Mouse (Mus musculus) heart, embryonic 16.5 days (tissue): Measurements from ENCODE around the gene Nav1. TPM values are rescaled to one million over a fixed set of nuclear protein-coding genes. Genes with fewer than 3 reads are reported as not detected.

Experiments
- ATAC-seq: fragments of 200-750 bp; cut with Nextera tagmentation; replicated peaks from 2 replicates; pipeline ENCODE4 v1.8.0; 2017; ENCODE audit warnings: moderate number of reproducible peaks; ENCODE audit not compliant: insufficient read depth, low FRiP score; ENCODE audit errors: extremely low read depth
- H3K27ac ChIP-seq: fragments of 300-500 bp; sonication (generic); 2 replicates; pipeline ENCODE4 v1.5.1; 2014; ENCODE audit warnings: mild to moderate bottlenecking, low read length, control low read depth, moderate library complexity
- H3K27me3 ChIP-seq: fragments of 300-500 bp; sonication (generic); 2 replicates; pipeline ENCODE4 v1.6.1; 2014; ENCODE audit warnings: low read length, mixed read lengths; ENCODE audit not compliant: control insufficient read depth, insufficient read depth
- H3K36me3 ChIP-seq: fragments of 300-500 bp; sonication (generic); 2 replicates; pipeline ENCODE4 v1.6.1; 2014; ENCODE audit not compliant: control insufficient read depth, insufficient read depth
- H3K4me1 ChIP-seq: fragments of 300-500 bp; sonication (generic); 2 replicates; pipeline ENCODE4 v1.6.1; 2014; ENCODE audit warnings: low read length, mixed read lengths; ENCODE audit not compliant: control insufficient read depth, insufficient read depth
- H3K4me2 ChIP-seq: fragments of 300-500 bp; sonication (generic); 2 replicates; pipeline ENCODE4 v1.6.1; 2014; ENCODE audit warnings: low read depth, mild to moderate bottlenecking, control low read depth, low read length
- H3K4me3 ChIP-seq: fragments of 300-500 bp; sonication (generic); 2 replicates; pipeline ENCODE4 v1.5.1; 2014; ENCODE audit warnings: mild to moderate bottlenecking, control low read depth, low read length
- H3K9ac ChIP-seq: fragments of 300-500 bp; sonication (generic); 2 replicates; pipeline ENCODE4 v1.6.1; 2014; ENCODE audit warnings: low read length, control low read depth
- H3K9me3 ChIP-seq: fragments of 300-500 bp; sonication (generic); replicated peaks from 2 replicates; pipeline ENCODE4 v1.6.1; 2016; ENCODE audit warnings: low read length; ENCODE audit not compliant: control insufficient read depth
- WGBS: fragments of 180-500 bp; shearing (Covaris S2); extraction: QIAGEN DNeasy Blood & Tissue Kit; methylation state at CpG from one replicate; pipeline ENCODE4 v1.1.7; 2014; 5-methylcytosine and 5-hydroxymethylcytosine counted together
- microRNA-seq: library from miRNA; unstranded; fragments of <30 nt; microRNA quantifications from one replicate; pipeline ENCODE4, GENCODE M21; 2017
- polyA plus RNA-seq: library from polyadenylated mRNA; unstranded; fragments of >200 nt; fragmentation: Nextera tagmentation; extraction: Ambion mirVana; gene quantifications from 2 replicates; pipeline ENCODE4 v1.2.1, GENCODE M21; 2015

Nav1 gene
- polyA plus RNA-seq, 1 experiment from 2014 or later = 22.6 TPM

GRCm38 (mm10) chr1:135408973-135409372, 198.1 kb downstream of the Nav1 start:
- H3K4me1 ChIP-seq = peaks cover 21% of the 10 kb centered on the region
- H3K27me3 ChIP-seq = no peaks in the 10 kb centered on the region
- H3K9me3 ChIP-seq = no peaks in the 10 kb centered on the region
- 96% methylated on average over 4 of the region's 4 CpGs for WGBS
- H3K36me3 ChIP-seq = peaks cover 52% of the 10 kb centered on the region
- ATAC-seq = no peak
- H3K27ac ChIP-seq = no peak overlapping the region
- no peak overlapping the region for H3K9ac ChIP-seq
- no peak overlapping the region for H3K4me2 ChIP-seq
- no peak overlapping the region for H3K4me3 ChIP-seq

- Histone ChIP-seq H3K4me1 (no peaks in the 10 kb centered on the region), H3K9me3 (no peaks in the 10 kb centered on the region), H3K4me2 (no peak overlapping the region), H3K9ac (no peak overlapping the region), H3K4me3 (no peak overlapping the region), H3K27ac (no peak overlapping the region), H3K36me3 (peaks cover 69% of the 10 kb centered on the region), H3K27me3 (no peaks in the 10 kb centered on the region)
- no peak for ATAC-seq
- WGBS = 65% methylated on average over 7 of the region's 7 CpGs
Measured at GRCm38 (mm10) chr1:135405356-135405755, 201.7 kb downstream of the Nav1 start.

GRCm38 (mm10) chr1:135401452-135402110, 205.5 kb downstream of the Nav1 start:
- H3K27me3 ChIP-seq = no peaks in the 10 kb centered on the region
- no peak overlapping the region for H3K4me2 ChIP-seq
- no peak for ATAC-seq
- no peak overlapping the region for H3K4me3 ChIP-seq
- no peaks in the 10 kb centered on the region for H3K4me1 ChIP-seq
- peaks cover 66% of the 10 kb centered on the region for H3K36me3 ChIP-seq
- 83% methylated on average over 3 of the region's 3 CpGs for WGBS
- no peak overlapping the region for H3K27ac ChIP-seq
- no peaks in the 10 kb centered on the region for H3K9me3 ChIP-seq
- no peak overlapping the region for H3K9ac ChIP-seq

- peaks cover 60% of the 10 kb centered on the region for H3K36me3 ChIP-seq
- no peak overlapping the region for H3K27ac ChIP-seq
- H3K9me3 ChIP-seq = no peaks in the 10 kb centered on the region
- no peak for ATAC-seq
- H3K4me1 ChIP-seq = no peaks in the 10 kb centered on the region
- 94% methylated on average over 5 of the region's 5 CpGs for WGBS
- no peaks in the 10 kb centered on the region for H3K27me3 ChIP-seq
- H3K4me2 ChIP-seq = no peak overlapping the region
- no peak overlapping the region for H3K4me3 ChIP-seq
- H3K9ac ChIP-seq = no peak overlapping the region
Measured at GRCm38 (mm10) chr1:135399466-135399865, 207.6 kb downstream of the Nav1 start.

GRCm38 (mm10) chr1:135385161-135385560, 221.9 kb downstream of the Nav1 start:
- Histone ChIP-seq H3K27me3 (no peaks in the 10 kb centered on the region), H3K4me2 (no peak overlapping the region), H3K9me3 (no peaks in the 10 kb centered on the region), H3K4me3 (no peak overlapping the region), H3K36me3 (peaks cover 69% of the 10 kb centered on the region), H3K4me1 (peaks cover 6% of the 10 kb centered on the region), H3K27ac (no peak overlapping the region), H3K9ac (no peak overlapping the region)
- 80% methylated on average over 9 of the region's 9 CpGs for WGBS
- no peak for ATAC-seq

Small RNA genes within 50 kb of the gene (microRNA-seq; reads per million reads assigned to microRNA genes)
- gene Mir1231 = 4.3 reads per million, percentile 16 among the genes with 10 or more reads in this experiment

Other genes with a start within 250 kb of the Nav1 start
- 23.5 and 24.7 TPM in 2 replicates for gene Shisa4, start 232.1 kb downstream of the Nav1 start, polyA plus RNA-seq
- gene Ipo9, start 176.8 kb downstream of the Nav1 start, polyA plus RNA-seq = 58.1 and 70.3 TPM in 2 replicates
- 160 and 174 TPM in 2 replicates for gene Csrp1, start 112.8 kb upstream of the Nav1 start, polyA plus RNA-seq
- 77.1 and 80.4 TPM in 2 replicates for gene Phlda3, start 158.8 kb upstream of the Nav1 start, polyA plus RNA-seq
- gene Tnni1, start 172.1 kb upstream of the Nav1 start, polyA plus RNA-seq = 4,265 and 4,826 TPM in 2 replicates
- 5.9 TPM in 2 replicates for gene Lad1, start 211.3 kb upstream of the Nav1 start, polyA plus RNA-seq
- 9,605 and 10,628 TPM in 2 replicates for gene Tnnt2, start 229.1 kb upstream of the Nav1 start, polyA plus RNA-seq